Mouse (Mus musculus) stomach, adult 2 months (tissue): ENCODE results near the gene Ppp3r1. TPM values are rescaled to one million over a fixed set of nuclear protein-coding genes. Genes with fewer than 3 reads are reported as not detected.

Experiments used
- polyA plus RNA-seq: library from polyadenylated mRNA; depleted of rRNA; stranded (reverse); fragments of >200 nt; gene quantifications from 2 replicates; pipeline ENCODE4 v1.2.3, GENCODE M21; 2012; rRNA removed

Ppp3r1 gene
- 46.6 and 79.1 TPM in 2 replicates for polyA plus RNA-seq

DNA sequence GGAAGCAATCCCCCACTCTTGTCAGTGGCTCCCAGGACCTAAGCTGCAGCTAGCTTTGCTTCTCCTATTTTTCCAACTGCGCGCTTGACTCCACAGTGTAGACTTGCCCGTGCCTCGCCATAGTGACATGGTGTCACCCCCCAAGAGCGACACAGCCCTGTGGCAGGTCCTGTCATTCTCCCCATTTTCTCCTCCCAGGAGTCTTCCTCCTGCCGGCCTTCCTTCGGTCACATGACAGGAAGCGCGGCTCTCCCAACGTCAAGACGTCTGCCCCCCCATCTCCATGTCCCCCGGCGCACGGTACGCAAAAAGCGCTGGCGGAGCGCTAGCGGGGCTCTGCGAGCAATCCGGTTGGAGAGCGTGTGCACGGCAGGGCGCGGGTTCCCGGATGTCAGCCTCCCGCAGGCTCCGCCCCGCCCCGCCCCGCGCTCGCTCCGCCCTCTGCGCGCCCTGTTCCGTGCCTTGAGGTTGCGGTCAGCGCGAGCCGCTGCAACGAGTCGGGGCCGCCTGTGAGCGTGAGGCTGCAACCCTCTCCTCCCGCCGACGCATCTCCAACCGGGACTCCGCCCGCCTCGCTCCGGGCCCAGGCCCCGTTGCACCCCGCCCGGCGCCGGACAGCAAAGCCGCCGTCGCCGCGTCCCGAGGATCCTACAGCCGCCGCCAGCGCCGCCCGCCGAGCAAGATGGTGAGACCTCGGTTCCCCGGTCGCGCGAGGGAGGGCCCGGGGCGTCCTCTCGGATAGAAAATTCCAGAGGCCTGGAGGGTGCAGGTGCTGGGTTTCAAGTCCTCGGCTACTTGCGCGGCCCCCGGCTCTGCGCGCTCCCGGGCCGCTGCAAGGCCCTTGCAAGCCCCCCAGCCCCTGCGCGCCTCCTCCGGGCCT is at the start of gene Ppp3r1:
Gene Ppp3r1, plus strand, starts transcription at position 406 of the 880 bp plus-strand sequence.

DNA sequence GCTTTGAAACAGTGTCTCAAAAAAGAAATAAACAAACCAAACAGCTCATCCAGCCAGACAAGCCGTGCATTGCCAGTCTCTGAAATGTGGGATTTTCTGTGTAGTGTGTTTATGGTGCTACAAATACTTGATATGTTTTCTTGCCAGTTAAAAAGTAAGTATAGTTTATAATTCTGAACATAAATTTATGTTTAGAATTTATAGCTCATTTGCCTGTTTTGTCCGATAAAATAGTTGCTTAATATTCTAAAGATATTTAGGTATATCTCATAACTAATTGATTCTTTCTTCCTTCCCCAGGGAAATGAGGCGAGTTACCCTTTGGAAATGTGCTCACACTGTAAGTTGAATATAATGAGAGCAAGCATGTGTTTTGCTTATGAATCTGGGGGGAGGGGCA is 22.7 kb downstream of the Ppp3r1 start, which contains the start of gene Wdr92:
Gene Wdr92, plus strand, starts transcription at position 301 of the 400 bp plus-strand sequence.

DNA sequence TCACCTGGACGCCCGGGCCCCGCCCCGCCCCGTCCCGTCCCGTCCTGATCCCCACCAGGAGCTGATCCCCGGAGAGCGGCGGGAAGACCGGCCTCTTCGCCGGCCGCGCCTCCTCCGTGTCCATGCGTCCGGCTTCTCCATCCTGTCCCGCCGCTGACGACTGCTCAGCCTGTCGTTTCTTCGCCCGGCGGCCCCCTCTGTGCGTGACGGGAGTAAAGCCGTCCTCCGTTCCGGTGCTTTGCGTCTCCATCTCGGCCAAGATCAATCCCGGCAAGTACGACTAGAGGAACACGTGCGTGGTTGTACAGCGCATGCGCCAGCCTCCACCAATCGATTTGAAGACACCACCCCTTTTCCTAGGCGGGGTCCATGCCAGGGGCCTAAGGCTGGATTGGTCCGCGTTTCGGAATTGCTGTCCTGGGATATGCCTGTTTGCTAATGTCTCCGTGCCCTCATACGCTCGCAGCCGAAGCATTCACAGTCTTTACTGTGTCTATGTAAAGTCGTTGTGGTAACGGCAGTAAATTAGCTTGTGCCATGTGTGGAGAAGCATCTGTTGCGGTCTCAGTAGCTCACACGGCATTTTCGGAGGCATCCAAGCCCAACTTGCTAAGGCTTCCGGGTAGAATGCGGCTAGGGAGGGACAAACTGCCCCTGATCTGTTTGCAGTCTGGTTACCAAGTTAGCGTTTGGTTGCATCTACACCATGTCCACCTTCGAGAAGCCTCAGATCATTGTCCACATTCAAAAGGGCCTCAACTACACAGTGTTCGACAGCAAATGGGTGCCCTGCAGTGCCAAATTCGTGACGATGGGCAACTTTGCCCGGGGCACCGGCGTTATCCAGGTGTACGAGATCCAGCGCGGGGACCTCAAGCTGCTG is 52.4 kb downstream of the Ppp3r1 start, which contains the start of gene Pno1:
Gene Pno1, minus strand, starts transcription at position 311 of the 883 bp plus-strand sequence.

Other genes with a start within 250 kb of the Ppp3r1 start
- not detected in 2 replicates for gene Fbxo48, start 207.9 kb upstream of the Ppp3r1 start, polyA plus RNA-seq
- 3.3 and 4.7 TPM in 2 replicates for gene Cnrip1, start 107.7 kb upstream of the Ppp3r1 start, polyA plus RNA-seq
- gene Plek, start 106.9 kb upstream of the Ppp3r1 start, polyA plus RNA-seq = 0.06 and 0.14 TPM in 2 replicates
- gene Wdr92, start 22.8 kb downstream of the Ppp3r1 start, polyA plus RNA-seq = 2.8 and 3.2 TPM in 2 replicates
- 0.71 and 0.78 TPM in 2 replicates for gene Pno1, start 52.3 kb downstream of the Ppp3r1 start, polyA plus RNA-seq
- gene C1d, start 98.3 kb downstream of the Ppp3r1 start, polyA plus RNA-seq = 2.5 and 3.0 TPM in 2 replicates